Mouse (Mus musculus) left cerebral cortex, adult 9 months (tissue): ENCODE measurements around the gene Vwc2.

Source experiments
- DNase-seq, 2 experiments: peaks; one replicate each; pipeline ENCODE4 v3.0.0; 2022; ENCODE audit warnings: low spot score in 2 of 2

The Vwc2 gene

DNA sequence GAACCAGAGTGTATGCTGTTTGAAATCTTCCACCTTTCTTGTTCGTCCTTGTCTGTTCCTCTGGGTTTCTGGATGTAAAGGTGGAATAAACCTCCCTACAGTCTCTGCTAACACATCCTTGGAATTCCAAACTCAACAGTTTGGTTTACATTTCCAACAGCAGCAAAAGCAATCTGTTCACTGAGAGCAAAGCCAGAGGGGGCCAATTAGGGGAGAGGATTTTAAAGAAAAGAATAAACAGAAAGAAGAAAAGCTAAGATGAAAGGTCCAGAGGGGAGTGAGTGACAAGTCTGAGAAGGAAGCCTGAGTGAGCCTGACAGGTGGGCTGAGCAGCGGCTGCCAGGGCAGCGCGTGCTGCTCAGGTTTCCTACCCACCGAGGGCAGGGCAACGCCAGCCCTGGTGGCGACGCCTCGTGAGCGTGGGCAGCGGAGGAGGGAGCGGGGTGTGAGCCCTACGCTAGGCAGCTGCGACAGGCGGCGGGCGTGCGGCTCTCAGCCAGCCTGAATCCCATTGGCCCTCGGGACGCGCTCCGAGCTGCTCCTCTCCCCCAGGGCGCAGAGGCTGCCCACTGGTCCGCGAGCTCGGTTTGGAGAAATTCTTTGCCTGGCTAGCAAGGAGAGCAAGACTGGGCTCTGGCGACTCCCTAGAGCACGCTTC is at the start of gene Vwc2:
Gene Vwc2, plus strand, starts transcription at position 648 of the 658 bp plus-strand sequence.
- peak in 1 of 2 experiments; percentile 24 for DNase-seq

DNA sequence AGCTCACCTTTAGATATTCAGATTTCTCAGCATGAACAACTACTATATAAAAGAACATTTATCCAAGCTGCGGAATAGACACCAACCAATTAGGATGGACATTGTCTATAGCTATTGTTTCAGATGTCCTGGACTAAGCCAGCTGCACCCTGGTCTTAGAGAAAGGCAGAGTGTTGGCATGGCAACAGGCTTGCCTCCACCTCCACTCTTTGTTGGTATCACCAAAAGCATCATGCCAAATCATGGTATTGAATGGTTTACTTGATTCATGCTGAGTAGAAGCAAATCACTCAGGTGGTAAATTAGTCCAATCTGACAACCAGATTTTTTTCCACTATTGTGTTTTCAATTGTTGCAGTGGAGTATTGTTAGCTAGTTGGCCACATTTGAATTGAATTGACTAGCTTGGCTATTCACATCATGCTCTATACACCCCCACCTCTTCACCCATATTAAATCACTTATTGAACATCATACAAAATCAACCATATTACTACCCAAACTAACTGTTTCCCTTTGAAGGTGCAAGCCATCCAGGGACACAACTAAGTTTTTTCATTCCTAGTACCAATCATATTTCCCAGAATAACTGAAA is 25.8 kb upstream of the Vwc2 start:
- no peak for DNase-seq

DNA sequence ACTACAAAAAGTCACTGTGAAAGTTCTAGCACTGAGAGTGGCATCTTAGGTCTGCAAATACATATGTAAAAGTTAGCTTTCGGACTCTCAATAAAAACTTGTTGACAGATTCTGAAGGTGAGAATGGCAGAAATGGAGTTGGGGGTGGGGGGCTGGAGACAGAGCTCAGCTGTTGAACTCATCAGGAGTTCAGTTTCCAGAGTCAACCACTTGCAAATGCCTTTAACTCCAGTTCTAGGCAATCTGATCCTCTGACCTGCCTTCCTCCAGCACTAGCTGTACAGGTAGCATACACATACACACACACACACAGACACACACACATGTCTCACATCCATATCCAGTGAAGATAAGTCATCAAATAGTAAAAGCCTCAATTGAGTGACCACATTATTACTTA is 16.4 kb upstream of the Vwc2 start:
- no peak for DNase-seq

DNA sequence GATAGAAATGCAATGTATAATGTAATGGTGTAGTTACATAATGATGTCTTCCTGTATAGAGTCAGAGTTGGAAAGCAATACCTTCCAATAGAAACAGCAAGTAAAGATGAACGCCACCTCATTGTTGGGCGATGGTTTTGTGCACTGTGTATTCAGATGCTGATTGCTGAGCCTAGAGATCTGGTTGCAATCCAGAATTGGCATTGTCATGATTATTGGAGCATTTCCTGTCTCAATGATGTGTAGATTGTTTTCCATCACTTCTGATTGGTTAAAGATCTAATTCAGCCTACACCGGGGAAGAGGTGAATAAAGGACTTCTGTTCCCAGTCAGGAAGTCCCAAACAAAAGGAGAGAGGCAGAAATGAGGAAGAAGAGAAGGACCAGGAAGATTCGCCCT is 15.7 kb upstream of the Vwc2 start:
- no peak for DNase-seq

DNA sequence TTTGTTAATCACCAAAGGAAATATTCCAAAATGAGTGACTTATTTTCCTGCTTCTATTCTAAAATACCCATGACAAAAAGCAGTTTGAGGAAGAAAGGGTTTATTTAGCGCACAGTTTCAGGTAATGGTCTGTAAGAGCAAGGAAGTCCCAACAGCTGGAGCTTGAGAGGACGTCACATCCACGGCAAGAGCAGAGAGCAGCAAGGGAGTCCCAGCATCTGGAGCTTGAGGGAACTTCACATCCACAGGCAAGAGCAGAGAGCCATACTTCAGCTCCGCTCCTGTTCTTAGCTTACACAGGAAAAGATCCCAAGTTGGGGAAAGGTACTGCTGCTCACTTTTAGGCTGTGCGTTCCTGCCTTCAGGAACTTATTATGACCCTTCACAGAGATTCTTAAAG is 15.0 kb upstream of the Vwc2 start:
- DNase-seq, result no peak

DNA sequence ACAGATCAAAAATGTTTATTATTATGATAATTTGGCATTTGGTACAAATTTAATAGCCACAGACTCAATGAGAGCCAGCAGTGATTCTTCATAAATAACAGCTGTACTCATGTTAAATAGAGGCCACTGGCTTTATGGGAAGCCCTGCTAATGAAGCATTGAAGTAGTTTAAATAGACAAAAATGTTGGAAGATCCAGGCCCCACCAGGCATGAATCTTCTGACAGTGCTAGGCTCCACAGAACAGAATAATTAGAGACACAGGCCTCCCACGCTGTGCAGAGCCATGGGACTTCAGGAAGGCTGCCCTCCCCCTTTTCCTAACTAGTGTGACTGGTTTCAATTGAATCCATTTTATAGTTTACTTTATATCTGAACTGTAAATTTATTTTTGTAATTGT is 11.8 kb upstream of the Vwc2 start:
- no peak for DNase-seq

DNA sequence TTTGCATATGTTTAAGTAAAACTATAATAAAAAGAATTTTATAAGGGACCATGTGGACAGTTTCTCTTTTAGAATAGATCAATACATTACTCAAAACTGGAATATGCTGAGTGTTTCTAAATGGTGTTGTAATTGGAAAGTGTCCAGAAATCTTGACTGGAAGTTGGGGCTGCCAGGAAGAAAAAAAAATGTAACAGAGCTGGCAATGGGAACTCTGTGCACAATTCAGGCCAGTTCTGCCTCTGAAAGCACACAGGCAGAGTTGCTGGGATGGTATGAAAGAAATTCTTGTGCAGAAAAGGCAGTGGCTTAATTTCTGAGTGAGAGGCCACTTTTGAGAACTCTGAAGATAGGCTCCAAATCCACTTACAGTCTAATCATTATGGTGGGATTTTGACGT is 11.4 kb upstream of the Vwc2 start:
- no peak for DNase-seq

DNA sequence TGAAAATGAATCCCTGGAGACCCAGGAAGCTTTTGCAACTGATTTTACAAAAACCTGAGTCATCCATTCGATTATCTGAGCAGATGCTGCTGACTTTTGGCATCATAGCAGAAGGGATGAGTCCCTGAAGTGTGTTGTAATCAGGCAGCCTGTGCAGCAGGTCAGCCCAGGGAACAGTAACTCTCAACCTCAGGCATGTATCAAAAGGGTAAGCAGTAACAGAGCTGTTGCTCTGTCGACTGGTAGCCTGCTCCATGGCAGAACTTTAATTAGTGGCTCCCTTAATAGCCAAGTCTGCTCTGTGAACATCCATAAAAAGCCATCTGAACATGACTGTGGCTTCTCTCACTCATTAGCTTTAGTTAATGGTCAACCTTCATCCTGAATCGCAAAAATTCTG is 5.1 kb upstream of the Vwc2 start:
- no peak for DNase-seq

DNA sequence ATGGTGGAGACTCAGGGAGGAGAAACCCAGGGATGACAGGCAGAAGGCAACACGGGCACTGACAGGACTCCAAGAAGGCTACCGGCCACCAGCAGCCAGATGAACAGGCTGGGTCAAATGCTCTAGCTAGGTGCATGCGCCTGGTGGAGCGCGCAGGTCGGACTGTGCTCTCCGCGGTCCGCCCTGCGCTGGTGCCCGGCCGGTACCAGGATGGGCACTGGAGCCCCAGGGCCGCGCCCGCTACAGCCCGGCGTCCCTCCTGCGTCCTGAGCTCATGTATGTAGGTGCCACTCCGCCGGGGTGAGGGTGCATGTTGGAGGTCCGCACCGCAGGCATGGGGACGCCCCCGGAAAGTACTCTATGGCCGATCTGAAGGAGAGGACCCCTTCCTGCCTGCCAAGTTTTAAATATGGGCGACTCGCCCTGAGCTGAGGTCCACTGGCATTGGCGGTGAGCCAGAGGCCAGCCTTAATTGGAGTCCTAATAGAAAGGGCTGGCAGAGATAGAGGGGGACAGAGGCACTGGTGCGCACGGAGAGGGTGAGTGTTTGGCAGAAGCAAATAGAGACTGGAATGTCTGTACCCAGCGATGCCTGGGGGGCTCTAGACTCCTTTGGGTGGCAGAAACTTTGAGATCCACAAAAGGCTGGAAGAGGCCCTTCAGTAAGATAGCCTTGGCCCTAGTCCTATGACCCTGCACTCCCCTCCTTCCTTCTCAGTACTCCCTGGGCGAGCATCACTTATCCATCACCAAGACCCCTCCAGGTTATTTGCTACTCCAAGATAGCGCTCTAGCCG is 409 bp downstream of the Vwc2 start:
- no peak for DNase-seq

DNA sequence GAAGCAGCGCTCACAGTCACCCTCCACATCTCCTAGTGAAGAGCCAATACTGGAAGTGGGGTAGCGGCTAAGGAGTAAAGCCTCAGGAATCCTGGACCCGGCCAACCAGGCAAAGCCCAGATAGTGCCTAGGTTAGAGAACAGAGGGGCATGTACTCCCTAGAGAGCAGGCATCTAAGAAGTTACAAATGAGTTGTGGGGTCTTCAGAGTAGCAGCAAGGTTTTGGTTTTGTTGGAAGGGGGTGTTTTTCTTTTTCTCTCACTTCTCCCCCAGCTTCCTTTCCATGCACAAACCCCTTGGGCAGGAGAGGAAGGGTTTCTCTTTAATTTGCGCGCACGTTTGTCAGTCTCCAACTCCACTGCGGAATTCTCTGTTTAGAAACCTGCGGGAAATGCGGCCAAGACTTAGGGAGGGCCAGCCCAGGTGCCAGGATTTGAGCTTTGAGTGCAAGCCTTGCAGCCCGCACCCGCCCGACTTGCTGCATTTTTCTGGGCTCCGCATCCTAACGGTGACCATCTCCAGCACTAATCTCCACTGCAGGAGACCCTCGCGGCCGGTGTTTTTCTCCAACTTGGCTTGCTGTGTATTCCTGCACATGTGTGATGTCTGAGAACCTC is 1.1 kb downstream of the Vwc2 start:
- DNase-seq, result peak in 1 of 2 experiments; percentile 14

DNA sequence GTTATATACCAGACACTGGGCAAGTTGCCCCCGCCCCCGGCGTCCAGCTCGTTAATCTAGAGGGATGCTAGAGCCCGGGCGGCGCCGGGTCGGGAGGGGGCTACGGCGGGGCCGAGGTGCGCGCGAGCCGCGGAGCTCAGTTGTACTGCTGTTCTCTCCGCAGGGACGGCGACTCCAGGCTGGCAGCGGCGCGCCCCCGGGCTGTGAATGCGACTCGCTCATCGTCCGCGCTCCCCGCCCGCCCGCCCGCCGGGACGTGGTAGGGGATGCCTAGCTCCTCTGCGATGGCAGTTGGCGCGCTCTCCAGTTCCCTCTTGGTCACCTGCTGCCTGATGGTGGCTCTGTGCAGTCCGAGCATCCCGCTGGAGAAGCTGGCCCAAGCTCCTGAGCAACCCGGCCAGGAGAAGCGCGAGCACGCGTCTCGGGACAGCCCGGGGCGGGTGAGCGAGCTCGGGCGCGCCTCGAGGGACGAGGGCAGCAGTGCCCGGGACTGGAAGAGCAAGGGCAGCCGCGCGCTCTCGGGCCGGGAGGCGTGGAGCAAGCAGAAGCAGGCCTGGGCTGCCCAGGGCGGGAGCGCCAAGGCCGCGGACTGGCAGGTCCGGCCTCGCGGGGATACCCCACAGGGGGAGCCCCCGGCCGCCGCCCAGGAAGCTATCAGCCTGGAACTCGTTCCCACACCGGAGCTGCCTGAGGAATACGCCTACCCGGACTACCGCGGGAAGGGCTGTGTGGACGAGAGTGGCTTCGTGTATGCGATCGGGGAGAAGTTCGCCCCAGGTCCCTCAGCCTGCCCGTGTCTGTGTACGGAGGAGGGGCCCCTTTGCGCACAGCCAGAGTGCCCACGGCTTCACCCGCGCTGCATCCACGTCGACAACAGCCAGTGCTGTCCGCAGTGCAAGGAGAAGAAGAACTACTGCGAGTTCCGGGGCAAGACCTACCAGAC is 1.9 kb downstream of the Vwc2 start:
- peak in 1 of 2 experiments; percentile 7 for DNase-seq

DNA sequence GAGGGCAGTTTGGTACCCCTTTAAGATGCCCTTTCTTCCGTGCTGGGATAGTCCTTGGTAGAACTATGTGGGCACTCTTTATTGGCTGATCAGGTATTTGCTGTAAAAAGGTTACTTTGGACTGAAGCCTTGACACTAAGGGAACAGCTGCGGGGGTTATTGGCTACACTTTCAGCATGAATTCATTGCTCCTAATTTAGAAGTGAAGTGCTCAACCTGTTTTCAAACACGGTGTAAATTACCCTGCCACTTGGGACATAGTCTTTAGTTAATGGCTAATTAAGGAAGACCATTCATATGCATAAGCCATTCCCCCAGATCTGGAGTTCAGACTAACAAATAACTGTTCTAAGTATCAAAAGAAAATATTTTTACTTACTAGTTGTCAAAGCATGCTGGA is 2.7 kb downstream of the Vwc2 start:
- no peak for DNase-seq

DNA sequence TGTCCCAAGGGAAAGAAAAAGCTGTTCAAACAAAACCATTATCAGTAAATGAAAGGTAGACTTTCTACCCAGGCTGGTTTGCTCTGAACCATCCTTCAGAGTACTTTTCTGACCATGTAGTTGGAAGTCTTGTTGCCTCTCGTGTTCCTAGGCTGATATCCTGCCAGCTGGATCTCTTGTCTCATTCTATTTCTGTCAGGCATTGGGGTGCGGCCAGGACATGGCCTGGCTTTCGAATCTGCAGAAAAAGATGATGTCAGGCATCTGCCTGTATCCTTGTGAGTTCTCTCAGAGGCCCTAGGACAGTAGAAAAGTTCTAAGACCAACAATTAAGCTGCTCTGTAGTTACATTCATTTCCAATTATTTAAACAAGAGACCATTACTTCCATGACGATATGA is 8.8 kb downstream of the Vwc2 start:
- DNase-seq, result no peak

DNA sequence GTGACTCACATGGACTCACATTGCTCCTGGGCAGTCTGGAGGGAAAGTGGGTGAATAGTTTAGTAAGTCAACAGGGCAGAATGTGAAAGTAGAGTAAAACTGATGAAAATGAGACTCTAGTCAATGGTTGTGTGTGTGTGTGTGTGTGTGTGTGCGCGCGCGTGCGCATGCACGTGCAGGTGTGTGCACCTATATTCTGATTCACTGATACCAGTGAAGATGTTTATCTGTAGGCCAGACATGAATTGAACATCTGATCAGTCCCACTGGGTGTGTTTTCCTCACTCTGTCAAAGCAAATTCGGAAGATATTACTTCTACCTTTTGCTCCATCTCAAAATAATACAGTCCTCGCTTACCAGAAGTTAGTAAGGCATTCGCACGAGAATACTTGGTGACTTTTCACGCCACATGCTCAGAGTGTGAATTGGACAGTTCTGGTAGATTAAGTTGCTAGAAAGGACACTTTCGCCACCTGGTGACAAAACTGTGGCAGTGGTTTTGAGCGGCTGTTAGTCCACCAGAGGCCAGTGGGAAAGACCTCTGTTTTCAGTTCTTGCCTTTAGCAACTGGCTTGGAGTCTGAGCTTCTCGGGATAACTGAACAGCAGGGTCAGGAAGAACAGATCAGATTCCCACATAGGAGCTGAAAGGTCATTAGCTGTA is 17.5 kb downstream of the Vwc2 start:
- peak in 1 of 2 experiments; percentile 60 for DNase-seq

DNA sequence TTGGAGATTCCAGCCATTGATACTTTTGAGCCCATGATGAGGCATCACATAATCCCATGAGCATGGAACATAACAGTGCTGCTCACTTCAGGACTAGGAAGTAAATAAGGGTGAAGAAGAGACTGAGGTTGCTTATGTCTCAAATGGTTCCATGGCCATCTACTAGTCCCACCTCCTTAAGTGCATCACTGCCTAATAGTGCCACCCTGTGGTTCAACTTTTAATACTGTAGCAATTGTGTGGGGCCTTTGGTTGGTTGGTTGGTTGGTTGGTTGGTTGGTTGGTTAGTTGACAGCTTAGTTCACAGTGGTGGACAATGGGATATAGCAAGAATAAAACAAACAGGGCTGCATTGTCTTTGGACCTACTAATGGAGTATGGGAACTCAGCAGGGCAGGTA is 26.6 kb downstream of the Vwc2 start:
- DNase-seq, result no peak

DNA sequence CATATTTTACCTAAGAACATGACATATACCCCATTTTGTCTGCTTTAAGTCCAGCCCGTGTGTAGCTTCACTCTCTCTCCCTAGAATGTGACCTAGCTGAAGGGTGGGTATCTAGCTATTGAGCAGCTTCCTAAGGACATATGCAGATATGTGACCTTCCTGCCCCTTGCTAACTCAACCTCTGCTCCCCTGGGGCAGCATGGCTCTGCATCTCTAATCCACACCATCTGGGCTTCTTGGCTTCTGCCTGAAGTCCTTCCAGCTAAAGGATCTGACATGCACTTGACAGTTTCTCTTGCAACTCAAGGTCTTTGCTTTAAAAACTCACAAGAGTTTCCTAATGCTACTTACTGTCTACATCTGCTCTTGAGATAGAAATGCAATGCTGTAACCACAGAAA is 38.7 kb downstream of the Vwc2 start:
- DNase-seq, result no peak

DNA sequence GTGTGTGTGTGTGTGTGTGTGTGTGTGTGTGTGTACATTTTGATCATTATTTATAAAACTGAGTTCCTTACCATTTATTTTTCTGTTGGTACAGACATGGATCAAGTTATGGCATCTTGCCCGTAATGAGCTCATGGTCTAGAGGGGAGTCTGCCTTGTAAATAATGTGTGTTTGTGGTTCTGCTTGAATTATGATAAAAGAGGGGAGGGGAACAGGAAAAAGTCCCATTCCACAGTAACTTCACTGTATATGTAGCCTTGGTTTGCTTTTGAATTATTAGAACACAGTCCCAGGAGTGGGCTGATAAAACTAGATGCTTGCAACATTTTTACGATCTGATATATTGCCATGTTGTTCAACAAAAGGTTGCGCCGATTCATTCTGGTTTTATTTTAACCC is 57.4 kb downstream of the Vwc2 start:
- DNase-seq, result no peak

DNA sequence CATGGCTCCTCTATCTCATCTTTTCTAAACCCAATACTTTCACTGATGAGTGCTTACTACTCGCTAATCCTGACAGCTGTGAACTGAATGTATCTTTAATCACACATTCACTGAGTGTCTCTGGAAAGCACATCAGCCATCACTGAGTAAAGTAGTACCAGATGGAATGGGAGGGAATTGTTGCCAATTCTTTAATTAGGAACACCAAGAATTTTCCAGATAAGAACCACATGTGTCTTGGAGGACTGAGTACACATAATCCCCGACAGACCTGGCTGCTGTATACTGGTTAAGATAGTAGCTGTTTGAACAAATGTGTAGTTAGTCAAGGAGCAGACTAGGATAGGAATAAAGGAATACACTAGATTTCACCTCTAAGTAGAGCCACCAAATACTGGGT is 61.2 kb downstream of the Vwc2 start:
- DNase-seq, result no peak

DNA sequence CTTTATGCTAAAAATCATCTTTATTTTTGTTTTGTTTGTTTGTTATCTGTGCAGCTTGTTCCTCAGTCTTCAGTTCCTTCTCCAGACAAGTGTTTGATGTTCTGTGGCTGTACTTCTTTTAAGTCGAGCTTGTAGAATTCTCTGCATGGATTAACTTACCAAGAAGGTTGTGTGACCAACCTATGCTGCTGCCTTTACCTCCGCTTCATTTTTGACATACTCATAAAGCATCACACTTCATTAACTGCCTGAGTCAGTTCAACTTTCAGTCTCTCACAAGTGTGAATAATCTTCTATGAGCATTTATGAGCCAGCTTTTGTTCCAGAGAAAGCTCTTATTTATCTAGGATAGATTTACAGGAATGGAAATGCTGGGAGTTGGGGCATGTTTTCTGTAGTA is 68.7 kb downstream of the Vwc2 start:
- DNase-seq, result no peak

DNA sequence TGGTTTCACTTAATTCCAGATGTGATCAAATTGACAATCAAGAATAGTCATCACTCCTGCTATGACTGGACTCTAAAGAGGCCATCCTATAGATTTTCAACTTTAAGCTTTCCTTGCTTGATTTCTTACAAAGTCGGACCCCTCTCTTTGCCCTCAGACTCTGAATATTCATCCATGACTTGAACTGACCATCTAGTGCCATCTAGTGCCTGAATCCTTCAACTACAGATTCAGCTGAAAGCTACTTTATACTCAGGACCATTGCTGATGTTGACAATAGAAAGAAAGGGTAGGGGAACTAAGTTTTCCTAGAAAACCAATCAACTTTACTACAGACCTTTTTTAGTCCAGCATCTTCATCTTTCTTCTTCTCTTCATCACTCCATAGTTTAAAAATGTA is 109.1 kb downstream of the Vwc2 start:
- peak in 1 of 2 experiments; percentile 16 for DNase-seq

DNA sequence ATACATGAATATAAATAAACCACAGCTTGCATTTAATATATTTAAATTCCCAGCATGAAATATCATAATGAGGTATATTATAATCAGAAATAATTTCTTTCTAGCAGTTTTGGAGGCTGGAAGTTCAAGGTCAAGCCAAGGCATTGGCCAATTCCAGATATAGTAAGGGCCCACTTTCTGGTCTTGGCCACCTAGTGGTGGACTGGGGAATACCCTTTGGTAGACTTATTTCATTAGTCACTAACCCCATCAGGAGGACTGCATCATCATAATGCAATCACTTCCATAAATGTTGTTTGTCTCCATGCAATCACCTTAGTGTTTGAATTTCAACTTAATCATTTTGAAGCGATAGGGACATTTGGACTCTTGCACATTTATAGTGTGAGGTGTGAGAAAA is 125.3 kb downstream of the Vwc2 start:
- DNase-seq, result no peak
